Comparison of ENCODE assay signal across 8 mouse cellular contexts in genomic region chr7:45779081-45779641, GRCm38 (mm10). TPM values are rescaled to one million over a fixed set of nuclear protein-coding genes. Genes with fewer than 3 reads are reported as not detected.
A peak's percentile ranks its signal among the peaks of the same experiment; 100 is the strongest.
DNase-seq lines count a peak whose midpoint lies in the region; ATAC-seq and TF ChIP-seq lines count a peak whose summit lies in the region.

No protein-coding gene starts in this region.

- ATAC-seq in heart, embryonic 13.5 days (ENCODE audit: extremely low read depth, insufficient number of reproducible peaks, low FRiP score, low TSS enrichment): no peak
- no peak for ATAC-seq in hindbrain, embryonic 15.5 days (ENCODE audit: low FRiP score, low read depth)
- ATAC-seq in midbrain, embryonic 16.5 days: no peak

- WGBS in heart, embryonic 13.5 days: 19% methylated on average over 22 of the region's 22 CpGs
- 20% methylated on average over 22 of the region's 22 CpGs for WGBS in hindbrain, embryonic 15.5 days
- 21% methylated on average over 22 of the region's 22 CpGs for WGBS in midbrain, embryonic 16.5 days

- no peak for TF ChIP-seq POLR2A in ES-Bruce4 (IDR thresholded peaks at IDR 0.05; ENCODE audit: insufficient read depth, low read length)

- peaks cover 77% of the 10 kb centered on the region for H3K27me3 ChIP-seq in heart, embryonic 13.5 days (replicated peaks)
- H3K27me3 ChIP-seq in ES-Bruce4 (ENCODE audit: control insufficient read depth, insufficient read depth, low read length, poor library complexity, severe bottlenecking): no peaks in the 10 kb centered on the region
- no peaks in the 10 kb centered on the region for H3K27me3 ChIP-seq in hindbrain, embryonic 15.5 days
- no peaks in the 10 kb centered on the region for H3K27me3 ChIP-seq in midbrain, embryonic 16.5 days (ENCODE audit: control insufficient read depth, insufficient read depth, low read depth, low read length)

- no peaks in the 10 kb centered on the region for H3K9me3 ChIP-seq in heart, embryonic 13.5 days
- no peaks in the 10 kb centered on the region for H3K9me3 ChIP-seq in ES-Bruce4 (replicated peaks; ENCODE audit: control insufficient read depth, insufficient read depth, low read length, poor library complexity, severe bottlenecking)
- no peaks in the 10 kb centered on the region for H3K9me3 ChIP-seq in hindbrain, embryonic 15.5 days
- H3K9me3 ChIP-seq in midbrain, embryonic 16.5 days (replicated peaks; ENCODE audit: control insufficient read depth, low read length, poor library complexity, severe bottlenecking): no peaks in the 10 kb centered on the region

- no peak for DNase-seq in heart, postnatal 25 days (ENCODE audit: low spot score)
- DNase-seq in left cerebral cortex, adult 9 months (ENCODE audit: low spot score in 2 of 2): no peak
- no peak for DNase-seq in gastrocnemius, adult 18-20 months (ENCODE audit: low spot score)
- no peak for DNase-seq in layer of hippocampus, postnatal 25 days (ENCODE audit: extremely low spot score in 1 of 2, low spot score in 1 of 2)

- no peak overlapping the region for H3K27ac ChIP-seq in heart, embryonic 13.5 days (replicated peaks)
- no peak overlapping the region for H3K27ac ChIP-seq in ES-Bruce4 (ENCODE audit: insufficient read depth, low read length)
- no peak overlapping the region for H3K27ac ChIP-seq in hindbrain, embryonic 15.5 days (replicated peaks)
- no peak overlapping the region for H3K27ac ChIP-seq in midbrain, embryonic 16.5 days (ENCODE audit: low read length)

- no peak for TF ChIP-seq EP300 in ES-Bruce4 (IDR thresholded peaks at IDR 0.05; ENCODE audit: insufficient read depth, low read depth, low read length)

- H3K4me1 ChIP-seq in heart, embryonic 13.5 days: peaks cover 15% of the 10 kb centered on the region
- no peaks in the 10 kb centered on the region for H3K4me1 ChIP-seq in ES-Bruce4 (ENCODE audit: control insufficient read depth, insufficient read depth, low read length)
- 0 out of 2 replicates have a peak, but pooled peaks cover 7% of the 10 kb centered on the region for H3K4me1 ChIP-seq in hindbrain, embryonic 15.5 days (replicated peaks)
- peaks cover 4% of the 10 kb centered on the region; the same call in 1 of the 2 replicates for H3K4me1 ChIP-seq in midbrain, embryonic 16.5 days (ENCODE audit: control insufficient read depth, insufficient read depth, low read length)

- no peaks in the 10 kb centered on the region for H3K36me3 ChIP-seq in heart, embryonic 13.5 days
- H3K36me3 ChIP-seq in ES-Bruce4 (ENCODE audit: control insufficient read depth, insufficient read depth, low read length, poor library complexity, severe bottlenecking): no peaks in the 10 kb centered on the region
- H3K36me3 ChIP-seq in hindbrain, embryonic 15.5 days: no peaks in the 10 kb centered on the region
- H3K36me3 ChIP-seq in midbrain, embryonic 16.5 days (ENCODE audit: control insufficient read depth, insufficient read depth, low read length): no peaks in the 10 kb centered on the region

- TF ChIP-seq CTCF in ES-Bruce4 (IDR thresholded peaks at IDR 0.05; ENCODE audit: low read depth, low read length): no peak

- intact Hi-C loops in heart, postnatal 25 days (cut with DNase I): no loop called here

- H3K4me2 ChIP-seq in heart, embryonic 13.5 days: peak overlapping the region; percentile 57
- peak overlapping the region; percentile 30 for H3K4me2 ChIP-seq in hindbrain, embryonic 15.5 days
- H3K4me2 ChIP-seq in midbrain, embryonic 16.5 days (ENCODE audit: low read length): peak overlapping the region; percentile 26

- H3K4me3 ChIP-seq in heart, embryonic 13.5 days: peak overlapping the region; percentile 24
- 0 out of 2 replicates have a peak overlapping the region, but pooled peaks have one; percentile 12 for H3K4me3 ChIP-seq in ES-Bruce4 (ENCODE audit: low read depth, low read length)
- no peak overlapping the region for H3K4me3 ChIP-seq in hindbrain, embryonic 15.5 days
- H3K4me3 ChIP-seq in midbrain, embryonic 16.5 days (ENCODE audit: low read depth, low read length): no peak overlapping the region

- peak overlapping the region; percentile 50 for H3K9ac ChIP-seq in heart, embryonic 13.5 days
- H3K9ac ChIP-seq in ES-Bruce4 (ENCODE audit: low read depth, poor library complexity, severe bottlenecking): no peak overlapping the region
- H3K9ac ChIP-seq in hindbrain, embryonic 15.5 days: no peak overlapping the region
- H3K9ac ChIP-seq in midbrain, embryonic 16.5 days (ENCODE audit: low read depth, low read length): peak overlapping the region; percentile 40; the same call in 1 of the 2 replicates

RNA-seq across cellular contexts. Expression of gene Lmtk3, which starts 4.4 kb away (rescaled TPM):
- 0.62 and 0.80 TPM in 2 replicates for polyA plus RNA-seq in heart, embryonic 13.5 days (2015; fragmentation: Nextera tagmentation; extraction: Ambion mirVana)
- under 1 TPM in 1 of 2 experiments, not detected in 1; 0.14 TPM for total RNA-seq in heart, postnatal 25 days (2021)
- 9.6 and 11.3 TPM in 2 replicates for polyA plus RNA-seq in ES-Bruce4 (2011; ENCODE audit: insufficient read depth, insufficient read length, low read depth, missing spikeins)
- 20.1 and 24.8 TPM in 2 replicates for polyA plus RNA-seq in hindbrain, embryonic 15.5 days (2015; fragmentation: Nextera tagmentation; extraction: Ambion mirVana)
- polyA plus RNA-seq in midbrain, embryonic 16.5 days (2015; fragmentation: Nextera tagmentation; extraction: Ambion mirVana): 19.6 and 26.7 TPM in 2 replicates
- not detected for total RNA-seq in gastrocnemius, adult 18-20 months (2021)
- total RNA-seq in layer of hippocampus, postnatal 25 days (2021): 100 to 1,000 TPM; 256 to 314 TPM

RNA-seq across cellular contexts. Expression of gene Sult2b1, which starts 5.3 kb away (rescaled TPM):
- polyA plus RNA-seq in heart, embryonic 13.5 days (2015; fragmentation: Nextera tagmentation; extraction: Ambion mirVana): 0.24 and 0.38 TPM in 2 replicates
- total RNA-seq in heart, postnatal 25 days (2021): not detected
- polyA plus RNA-seq in ES-Bruce4 (2011; ENCODE audit: insufficient read depth, insufficient read length, low read depth, missing spikeins): 5.4 and 6.4 TPM in 2 replicates
- 6.3 TPM in 2 replicates for polyA plus RNA-seq in hindbrain, embryonic 15.5 days (2015; fragmentation: Nextera tagmentation; extraction: Ambion mirVana)
- 6.1 and 6.4 TPM in 2 replicates for polyA plus RNA-seq in midbrain, embryonic 16.5 days (2015; fragmentation: Nextera tagmentation; extraction: Ambion mirVana)
- total RNA-seq in gastrocnemius, adult 18-20 months (2021): not detected
- 1 to 10 TPM; 6.8 to 9.1 TPM for total RNA-seq in layer of hippocampus, postnatal 25 days (2021)

RNA-seq across cellular contexts. Expression of gene Cyth2, which starts 35.2 kb away (rescaled TPM):
- polyA plus RNA-seq in heart, embryonic 13.5 days (2015; fragmentation: Nextera tagmentation; extraction: Ambion mirVana): 90.1 and 103 TPM in 2 replicates
- total RNA-seq in heart, postnatal 25 days (2021): 10 to 100 TPM; 63.2 to 65.5 TPM
- 75.1 and 75.8 TPM in 2 replicates for polyA plus RNA-seq in ES-Bruce4 (2011; ENCODE audit: insufficient read depth, insufficient read length, low read depth, missing spikeins)
- 271 and 286 TPM in 2 replicates for polyA plus RNA-seq in hindbrain, embryonic 15.5 days (2015; fragmentation: Nextera tagmentation; extraction: Ambion mirVana)
- polyA plus RNA-seq in midbrain, embryonic 16.5 days (2015; fragmentation: Nextera tagmentation; extraction: Ambion mirVana): 275 and 307 TPM in 2 replicates
- total RNA-seq in gastrocnemius, adult 18-20 months (2021): 10 to 100 TPM; 25.3 to 34.6 TPM
- 100 to 1,000 TPM; 153 to 154 TPM for total RNA-seq in layer of hippocampus, postnatal 25 days (2021)

RNA-seq across cellular contexts. Expression of gene Kcnj14, which starts 45.4 kb away (rescaled TPM):
- polyA plus RNA-seq in heart, embryonic 13.5 days (2015; fragmentation: Nextera tagmentation; extraction: Ambion mirVana): 0.39 and 0.43 TPM in 2 replicates
- total RNA-seq in heart, postnatal 25 days (2021): under 1 TPM; 0.55 to 0.70 TPM
- 0.75 TPM in 1 of 2 replicates, not detected in the other for polyA plus RNA-seq in ES-Bruce4 (2011; ENCODE audit: insufficient read depth, insufficient read length, low read depth, missing spikeins)
- 1.1 and 1.6 TPM in 2 replicates for polyA plus RNA-seq in hindbrain, embryonic 15.5 days (2015; fragmentation: Nextera tagmentation; extraction: Ambion mirVana)
- polyA plus RNA-seq in midbrain, embryonic 16.5 days (2015; fragmentation: Nextera tagmentation; extraction: Ambion mirVana): 1.2 and 1.3 TPM in 2 replicates
- under 1 TPM in 1 of 2 experiments, not detected in 1; 0.28 TPM for total RNA-seq in gastrocnemius, adult 18-20 months (2021)
- 1 to 10 TPM; 1.4 to 2.6 TPM for total RNA-seq in layer of hippocampus, postnatal 25 days (2021)

RNA-seq across cellular contexts. Expression of gene Grwd1, which starts 51.6 kb away (rescaled TPM):
- polyA plus RNA-seq in heart, embryonic 13.5 days (2015; fragmentation: Nextera tagmentation; extraction: Ambion mirVana): 41.9 and 44.1 TPM in 2 replicates
- total RNA-seq in heart, postnatal 25 days (2021): 10 to 100 TPM in 1 of 2 experiments, 1 to 10 TPM in 1; 10.0 to 11.2 TPM
- 32.3 and 36.3 TPM in 2 replicates for polyA plus RNA-seq in ES-Bruce4 (2011; ENCODE audit: insufficient read depth, insufficient read length, low read depth, missing spikeins)
- 41.8 and 43.1 TPM in 2 replicates for polyA plus RNA-seq in hindbrain, embryonic 15.5 days (2015; fragmentation: Nextera tagmentation; extraction: Ambion mirVana)
- polyA plus RNA-seq in midbrain, embryonic 16.5 days (2015; fragmentation: Nextera tagmentation; extraction: Ambion mirVana): 38.4 and 45.8 TPM in 2 replicates
- total RNA-seq in gastrocnemius, adult 18-20 months (2021): 10 to 100 TPM; 13.4 to 14.3 TPM
- 10 to 100 TPM; 20.0 to 20.8 TPM for total RNA-seq in layer of hippocampus, postnatal 25 days (2021)

Comparison
In these comparisons a context has a peak if more than half of its experiments do, and no peak if none do; other contexts are left out.
1. H3K4me3 ChIP-seq: peak in heart, embryonic 13.5 days (single experiment) and ES-Bruce4 (single experiment); none in hindbrain, embryonic 15.5 days (single experiment) and midbrain, embryonic 16.5 days (single experiment).
2. H3K9ac ChIP-seq: peak in heart, embryonic 13.5 days (single experiment) and midbrain, embryonic 16.5 days (single experiment); none in ES-Bruce4 (single experiment) and hindbrain, embryonic 15.5 days (single experiment).
3. Peak in every context shown above with its lines, with median percentiles within 50 percentile points of each other: H3K4me2 ChIP-seq.